Mouse (Mus musculus) naive thymus-derived CD4-positive, alpha-beta T cell, adult 5 months (primary cell): ENCODE data around the gene Scnn1a. TPM values are rescaled to one million over a fixed set of nuclear protein-coding genes. Genes with fewer than 3 reads are reported as not detected.

Experiments
- polyA plus RNA-seq: library from polyadenylated mRNA; unstranded; fragments of 100-300 nt; shearing (Covaris generic); gene quantifications from one replicate; pipeline ENCODE4 v1.2.1, GENCODE M21; 2017

The Scnn1a gene
- 0.19 TPM for polyA plus RNA-seq

GRCm38 (mm10) chr6:125320323-125320722 lies at the start of gene Scnn1a:
Gene Scnn1a, plus strand, starts transcription at chr6:125320659.

GRCm38 (mm10) chr6:125285890-125286289 lies 34.6 kb upstream of the Scnn1a start, which contains the start of gene Tuba3a:
Gene Tuba3a, minus strand, starts transcription at chr6:125286042.

DNA sequence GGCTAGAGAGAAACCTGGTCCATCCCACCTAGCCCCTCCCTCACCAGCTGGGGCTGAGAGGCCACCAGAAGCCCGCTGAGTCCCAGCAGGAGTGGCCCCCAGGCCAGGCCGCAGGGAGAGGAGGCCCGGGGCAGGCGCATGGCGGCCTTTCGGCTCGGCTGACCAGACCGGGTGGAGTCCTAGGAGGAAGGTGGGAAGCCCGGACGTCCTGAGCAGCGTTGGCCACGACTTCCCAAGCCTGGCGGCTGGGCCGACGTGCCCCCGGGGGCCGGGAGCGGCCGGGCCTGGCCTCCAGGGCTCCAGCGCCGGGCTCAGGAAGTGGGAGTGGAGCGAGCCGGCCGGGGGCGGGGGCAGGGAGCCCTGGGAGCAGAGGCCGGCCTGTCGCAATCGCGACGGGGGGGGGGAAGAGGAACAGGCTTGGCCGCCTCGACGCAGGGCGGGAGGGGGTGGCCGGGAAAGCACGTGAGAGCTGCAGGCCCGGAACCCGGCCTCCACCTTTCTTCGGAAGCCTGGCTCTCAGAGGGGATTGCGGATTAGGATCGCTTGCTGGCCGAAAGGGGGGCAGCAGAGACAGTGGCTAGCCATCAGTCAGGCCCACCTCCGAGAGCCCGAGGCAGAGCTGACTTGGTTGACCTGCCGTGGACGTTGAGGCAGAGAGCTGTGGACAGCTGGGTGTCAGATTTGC lies 6.8 kb upstream of the Scnn1a start, which contains the start of gene Ltbr:
Gene Ltbr, minus strand, starts transcription at position 340 of the 685 bp plus-strand sequence.

GRCm38 (mm10) chr6:125348721-125349574 lies 28.5 kb downstream of the Scnn1a start, which contains the start of gene Tnfrsf1a:
Gene Tnfrsf1a, plus strand, starts transcription at chr6:125349362.

DNA sequence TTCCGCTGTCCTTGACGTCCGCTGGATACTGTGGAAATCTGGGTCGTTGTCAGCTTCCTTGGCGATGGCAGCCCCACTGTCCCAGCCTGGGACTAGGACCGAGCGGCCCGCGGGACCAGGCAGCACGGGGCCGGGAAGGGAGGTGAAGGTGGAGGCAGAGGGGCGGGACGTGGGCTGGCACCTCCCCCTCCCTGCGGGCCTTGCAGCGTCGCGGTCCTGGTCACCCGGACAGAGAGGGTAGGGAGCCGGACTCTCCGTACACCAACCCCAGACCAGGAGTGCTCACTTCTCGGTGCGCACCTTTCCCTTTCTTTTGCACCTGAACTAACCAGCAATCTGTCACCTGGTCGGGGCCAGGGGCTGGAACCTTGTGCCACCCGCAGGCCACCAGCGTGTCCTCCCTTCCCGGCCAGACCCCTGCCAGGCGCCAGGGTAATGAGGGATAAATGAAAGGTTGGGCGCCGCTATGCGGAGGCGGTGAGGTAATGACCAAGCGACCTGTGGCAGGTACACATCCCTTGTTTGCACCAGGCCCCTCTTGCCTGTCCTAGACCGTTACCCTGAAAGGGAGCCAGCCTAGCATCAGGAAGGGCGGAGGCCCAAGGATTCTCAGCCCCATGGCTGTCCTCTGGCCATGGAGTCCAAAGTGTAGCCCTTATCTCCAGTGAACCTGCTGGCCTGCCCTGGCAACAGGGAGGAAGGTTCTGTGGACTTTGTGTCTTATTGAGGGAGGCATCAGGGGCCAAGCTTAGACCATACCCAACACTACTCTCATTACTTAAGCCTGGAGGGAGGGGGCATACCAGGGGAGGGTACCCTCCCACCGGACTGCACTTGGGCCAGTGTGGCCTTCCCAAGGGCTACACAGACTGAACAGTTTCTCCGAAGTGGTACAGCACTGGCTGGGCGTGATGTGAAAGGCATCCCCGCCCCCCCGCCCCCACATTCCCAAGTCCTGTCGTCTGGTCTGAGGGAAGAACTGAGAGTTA lies 60.2 kb downstream of the Scnn1a start, which contains the start of gene Plekhg6:
Gene Plekhg6, minus strand, starts transcription at position 422 of the 989 bp plus-strand sequence.

Other genes starting within 250 kb of the Scnn1a start
- 57.3 TPM for gene Chd4, start 224.7 kb upstream of the Scnn1a start, polyA plus RNA-seq
- 39.7 TPM for gene Nop2, start 188.8 kb upstream of the Scnn1a start, polyA plus RNA-seq
- 20.2 TPM for gene Iffo1, start 175.4 kb upstream of the Scnn1a start, polyA plus RNA-seq
- 201 TPM for gene Gapdh, start 154.2 kb upstream of the Scnn1a start, polyA plus RNA-seq
- gene Ncapd2, start 129.0 kb upstream of the Scnn1a start, polyA plus RNA-seq: 17.0 TPM
- gene Mrpl51, start 128.9 kb upstream of the Scnn1a start, polyA plus RNA-seq: 37.5 TPM
- gene Vamp1, start 105.1 kb upstream of the Scnn1a start, polyA plus RNA-seq: 46.2 TPM
- gene Tapbpl, start 88.8 kb upstream of the Scnn1a start, polyA plus RNA-seq: 60.2 TPM
- 455 TPM for gene Cd27, start 83.6 kb upstream of the Scnn1a start, polyA plus RNA-seq
- gene Tuba3a, start 34.6 kb upstream of the Scnn1a start, polyA plus RNA-seq: 2.0 TPM
- not detected for gene Ltbr, start 6.8 kb upstream of the Scnn1a start, polyA plus RNA-seq
- 100.0 TPM for gene Tnfrsf1a, start 28.7 kb downstream of the Scnn1a start, polyA plus RNA-seq
- gene Plekhg6, start 60.1 kb downstream of the Scnn1a start, polyA plus RNA-seq: 0.17 TPM
- 88.0 TPM for gene Cd9, start 174.1 kb downstream of the Scnn1a start, polyA plus RNA-seq
- 0.51 TPM for gene Vwf, start 226.1 kb downstream of the Scnn1a start, polyA plus RNA-seq